Mouse (Mus musculus): ENCODE measurements around the gene Tmem132d. TPM values are rescaled to one million over a fixed set of nuclear protein-coding genes. Genes with fewer than 3 reads are reported as not detected.

The Tmem132d gene
- polyA plus RNA-seq, 1 experiment from 2014 or later: 0.28 TPM

GRCm38 (mm10) chr5:128436909-128437308 is 4.0 kb upstream of the Tmem132d start:
- Histone ChIP-seq H3K4me3 (no peak overlapping the region), H3K4me1 (peaks cover 29% of the 10 kb centered on the region), H3K27me3 (ENCODE audit: low read depth, poor library complexity, severe bottlenecking) (peaks cover 87% of the 10 kb centered on the region), H3K36me3 (no peaks in the 10 kb centered on the region), H3K9me3 (replicated peaks) (no peaks in the 10 kb centered on the region), H3K27ac (replicated peaks) (no peak overlapping the region)
- WGBS: 24% methylated on average over 9 of the region's 9 CpGs
- DNase-seq (ENCODE audit: low spot score): peak; percentile 58

GRCm38 (mm10) chr5:128435683-128436082 is 2.8 kb upstream of the Tmem132d start:
- Histone ChIP-seq H3K27me3 (ENCODE audit: low read depth, poor library complexity, severe bottlenecking) (peaks cover 87% of the 10 kb centered on the region), H3K4me3 (no peak overlapping the region), H3K36me3 (no peaks in the 10 kb centered on the region), H3K9me3 (replicated peaks) (no peaks in the 10 kb centered on the region), H3K4me1 (peaks cover 26% of the 10 kb centered on the region), H3K27ac (replicated peaks) (no peak overlapping the region)
- no peak for DNase-seq (ENCODE audit: low spot score)
- 84% methylated on average over 5 of the region's 5 CpGs for WGBS

- Histone ChIP-seq H3K27ac (replicated peaks) (no peak overlapping the region), H3K27me3 (ENCODE audit: low read depth, poor library complexity, severe bottlenecking) (peaks cover 97% of the 10 kb centered on the region), H3K4me3 (0 out of 2 replicates have a peak overlapping the region, but pooled peaks have one; percentile 62), H3K36me3 (no peaks in the 10 kb centered on the region), H3K9me3 (replicated peaks) (no peaks in the 10 kb centered on the region), H3K4me1 (peaks cover 26% of the 10 kb centered on the region)
- 33% methylated on average over 9 of the region's 9 CpGs for WGBS
- DNase-seq (ENCODE audit: low spot score): no peak
These were observed 909 bp upstream of the Tmem132d start for GRCm38 (mm10) chr5:128433786-128434185.

GRCm38 (mm10) chr5:128432422-128432821 is 455 bp downstream of the Tmem132d start:
- no peaks in the 10 kb centered on the region for H3K9me3 ChIP-seq (replicated peaks)
- H3K4me1 ChIP-seq: peaks cover 26% of the 10 kb centered on the region
- peak overlapping the region; percentile 62 for H3K4me3 ChIP-seq
- no peaks in the 10 kb centered on the region for H3K36me3 ChIP-seq
- peaks cover 84% of the 10 kb centered on the region for H3K27me3 ChIP-seq (ENCODE audit: low read depth, poor library complexity, severe bottlenecking)
- DNase-seq (ENCODE audit: low spot score): peak; percentile 27
- H3K27ac ChIP-seq (replicated peaks): no peak overlapping the region; the same call in 1 of the 2 replicates
- 1% methylated on average over 37 of the region's 37 CpGs for WGBS

- Histone ChIP-seq H3K36me3 (no peaks in the 10 kb centered on the region), H3K27ac (replicated peaks) (no peak overlapping the region), H3K4me1 (no peaks in the 10 kb centered on the region), H3K9me3 (replicated peaks) (peaks cover 7% of the 10 kb centered on the region), H3K27me3 (ENCODE audit: low read depth, poor library complexity, severe bottlenecking) (peaks cover 9% of the 10 kb centered on the region; the same call in 1 of the 2 replicates), H3K4me3 (no peak overlapping the region)
- no peak for DNase-seq (ENCODE audit: low spot score)
- 88% methylated on average over 4 of the region's 4 CpGs for WGBS
These were observed 8.2 kb downstream of the Tmem132d start for GRCm38 (mm10) chr5:128424636-128425035.

- Histone ChIP-seq H3K36me3 (no peaks in the 10 kb centered on the region), H3K27ac (replicated peaks) (no peak overlapping the region), H3K9me3 (replicated peaks) (peaks cover 7% of the 10 kb centered on the region), H3K4me3 (no peak overlapping the region), H3K27me3 (ENCODE audit: low read depth, poor library complexity, severe bottlenecking) (peaks cover 5% of the 10 kb centered on the region; the same call in 1 of the 2 replicates), H3K4me1 (no peaks in the 10 kb centered on the region)
- no peak for DNase-seq (ENCODE audit: low spot score)
- 85% methylated on average over 2 of the region's 2 CpGs for WGBS
These were observed 8.7 kb downstream of the Tmem132d start for GRCm38 (mm10) chr5:128424213-128424612.

- no peaks in the 10 kb centered on the region for H3K27me3 ChIP-seq (ENCODE audit: low read depth, poor library complexity, severe bottlenecking)
- no peak overlapping the region for H3K27ac ChIP-seq (replicated peaks)
- 94% methylated on average over 2 of the region's 2 CpGs for WGBS
- H3K36me3 ChIP-seq: no peaks in the 10 kb centered on the region
- H3K4me3 ChIP-seq: no peak overlapping the region
- H3K4me1 ChIP-seq: peaks cover 6% of the 10 kb centered on the region; the same call in 1 of the 2 replicates
- no peak for DNase-seq (ENCODE audit: low spot score)
- peaks cover 7% of the 10 kb centered on the region for H3K9me3 ChIP-seq (replicated peaks)
These were observed 10.8 kb downstream of the Tmem132d start for GRCm38 (mm10) chr5:128422090-128422489.

- Histone ChIP-seq H3K36me3 (no peaks in the 10 kb centered on the region), H3K27ac (replicated peaks) (no peak overlapping the region), H3K4me3 (no peak overlapping the region), H3K9me3 (replicated peaks) (peaks cover 7% of the 10 kb centered on the region), H3K27me3 (ENCODE audit: low read depth, poor library complexity, severe bottlenecking) (no peaks in the 10 kb centered on the region), H3K4me1 (peaks cover 6% of the 10 kb centered on the region; the same call in 1 of the 2 replicates)
- 73% methylated on average over 11 of the region's 11 CpGs for WGBS
- no peak for DNase-seq (ENCODE audit: low spot score)
These were observed 14.6 kb downstream of the Tmem132d start for GRCm38 (mm10) chr5:128418149-128418710.

GRCm38 (mm10) chr5:128414056-128414455 is 18.8 kb downstream of the Tmem132d start:
- no peaks in the 10 kb centered on the region for H3K9me3 ChIP-seq (replicated peaks)
- H3K27ac ChIP-seq (replicated peaks): no peak overlapping the region
- no peaks in the 10 kb centered on the region for H3K36me3 ChIP-seq
- no peak for DNase-seq (ENCODE audit: low spot score)
- 80% methylated on average over 8 of the region's 8 CpGs for WGBS
- no peaks in the 10 kb centered on the region for H3K27me3 ChIP-seq (ENCODE audit: low read depth, poor library complexity, severe bottlenecking)
- H3K4me3 ChIP-seq: no peak overlapping the region
- peaks cover 6% of the 10 kb centered on the region; the same call in 1 of the 2 replicates for H3K4me1 ChIP-seq

- DNase-seq (ENCODE audit: low spot score): no peak
- 83% methylated on average over 6 of the region's 6 CpGs for WGBS
- H3K27me3 ChIP-seq (ENCODE audit: low read depth, poor library complexity, severe bottlenecking): no peaks in the 10 kb centered on the region
- no peak overlapping the region for H3K4me3 ChIP-seq
- no peaks in the 10 kb centered on the region for H3K36me3 ChIP-seq
- no peak overlapping the region for H3K27ac ChIP-seq (replicated peaks)
- no peaks in the 10 kb centered on the region for H3K4me1 ChIP-seq
- no peaks in the 10 kb centered on the region for H3K9me3 ChIP-seq (replicated peaks)
These were observed 20.6 kb downstream of the Tmem132d start for GRCm38 (mm10) chr5:128412306-128412705.

- no peak overlapping the region for H3K4me3 ChIP-seq
- DNase-seq (ENCODE audit: low spot score): no peak
- WGBS: 79% methylated on average over 9 of the region's 9 CpGs
These were observed 25.3 kb downstream of the Tmem132d start for GRCm38 (mm10) chr5:128407546-128407945.

GRCm38 (mm10) chr5:128405071-128405470 is 27.8 kb downstream of the Tmem132d start:
- DNase-seq (ENCODE audit: low spot score): no peak
- peaks cover 11% of the 10 kb centered on the region for H3K9me3 ChIP-seq (replicated peaks)
- no peak overlapping the region for H3K27ac ChIP-seq (replicated peaks)
- H3K27me3 ChIP-seq (ENCODE audit: low read depth, poor library complexity, severe bottlenecking): no peaks in the 10 kb centered on the region
- no peaks in the 10 kb centered on the region for H3K4me1 ChIP-seq
- H3K4me3 ChIP-seq: no peak overlapping the region
- no peaks in the 10 kb centered on the region for H3K36me3 ChIP-seq
- WGBS: 93% methylated on average over 8 of the region's 8 CpGs

More at GRCm38 (mm10) chr5:128407546-128407945, 25.3 kb downstream of the Tmem132d start:
- H3K9me3 ChIP-seq (replicated peaks): peaks cover 11% of the 10 kb centered on the region
- H3K27me3 ChIP-seq (ENCODE audit: low read depth, poor library complexity, severe bottlenecking): no peaks in the 10 kb centered on the region
- H3K4me1 ChIP-seq: no peaks in the 10 kb centered on the region
- H3K36me3 ChIP-seq: no peaks in the 10 kb centered on the region
- H3K27ac ChIP-seq (replicated peaks): no peak overlapping the region

- no peak overlapping the region for H3K4me3 ChIP-seq
- WGBS: 90% methylated on average over 3 of the region's 3 CpGs
- H3K27ac ChIP-seq (replicated peaks): no peak overlapping the region
- DNase-seq (ENCODE audit: low spot score): no peak
- H3K9me3 ChIP-seq (replicated peaks): peaks cover 11% of the 10 kb centered on the region
- H3K27me3 ChIP-seq (ENCODE audit: low read depth, poor library complexity, severe bottlenecking): no peaks in the 10 kb centered on the region
- H3K36me3 ChIP-seq: no peaks in the 10 kb centered on the region
- H3K4me1 ChIP-seq: no peaks in the 10 kb centered on the region
These were observed 28.7 kb downstream of the Tmem132d start for GRCm38 (mm10) chr5:128404223-128404622.
